Mouse (Mus musculus): Measurements from ENCODE around the gene Hist1h1e.

GRCm38 (mm10) chr13:23622861-23623450 is 598 bp upstream of the Hist1h1e start:
- TF ChIP-seq CTCF (conservative IDR thresholded peaks at IDR 0.05 in 1 of 2, IDR thresholded peaks at IDR 0.05 in 1 of 2; ENCODE audit: low read depth in 2 of 2, low read length in 2 of 2): no peak
- no peak for TF ChIP-seq NRF1 (IDR thresholded peaks at IDR 0.05; ENCODE audit: low read depth, low read length)
- TF ChIP-seq MEF2A (IDR thresholded peaks at IDR 0.05; ENCODE audit: borderline replicate concordance, low read depth, low read length): no peak
- no peak for TF ChIP-seq EP300 (IDR thresholded peaks at IDR 0.05; ENCODE audit: low read length)
- no peak for TF ChIP-seq MAX (IDR thresholded peaks at IDR 0.05; ENCODE audit: low read length)
- TF ChIP-seq POLR2A (IDR thresholded peaks at IDR 0.05; ENCODE audit: low read depth, low read length): no peak
- no peak for TF ChIP-seq ZNF384 (IDR thresholded peaks at IDR 0.05; ENCODE audit: low read depth, low read length)
- TF ChIP-seq ELF1 (IDR thresholded peaks at IDR 0.05; ENCODE audit: low read depth, low read length): no peak
- no peak for TF ChIP-seq RAD21 (IDR thresholded peaks at IDR 0.05; ENCODE audit: low read depth, low read length)
- TF ChIP-seq HCFC1 (IDR thresholded peaks at IDR 0.05; ENCODE audit: low read depth, low read length): no peak
- no peak for TF ChIP-seq UBTF (IDR thresholded peaks at IDR 0.05; ENCODE audit: low read depth, low read length)
- TF ChIP-seq POLR2AphosphoS2 (IDR thresholded peaks at IDR 0.05; ENCODE audit: low read depth, low read length): no peak
